Mouse (Mus musculus) forebrain, postnatal 0 days (tissue): ENCODE results near the gene Stag1. TPM values are rescaled to one million over a fixed set of nuclear protein-coding genes. Genes with fewer than 3 reads are reported as not detected.

Experiments used
- ATAC-seq: fragments of 200-750 bp; cut with Nextera tagmentation; 2 replicates; pipeline ENCODE4 v1.8.0; 2017; ENCODE audit warnings: mild to moderate bottlenecking, moderate library complexity
- DNase-seq: peaks from one replicate; pipeline ENCODE4 v3.0.0-alpha.2; 2015
- H3K27ac ChIP-seq: fragments of 300-500 bp; sonication (generic); 2 replicates; pipeline ENCODE4 v1.5.1; 2014; ENCODE audit warnings: low read depth, mild to moderate bottlenecking, antibody characterized with exemption, low read length, moderate library complexity, mixed read lengths
- H3K27me3 ChIP-seq: fragments of 300-500 bp; sonication (generic); 2 replicates; pipeline ENCODE4 v1.6.1; 2014; ENCODE audit warnings: mild to moderate bottlenecking, low read length, mixed read lengths; ENCODE audit not compliant: insufficient read depth
- H3K36me3 ChIP-seq: fragments of 300-500 bp; sonication (generic); 2 replicates; pipeline ENCODE4 v1.6.1; 2014; ENCODE audit warnings: mild to moderate bottlenecking, moderate library complexity; ENCODE audit not compliant: insufficient read depth
- H3K4me1 ChIP-seq: fragments of 300-500 bp; sonication (generic); 2 replicates; pipeline ENCODE4 v1.6.1; 2014; ENCODE audit warnings: antibody characterized with exemption; ENCODE audit not compliant: insufficient read depth
- H3K4me2 ChIP-seq: fragments of 300-500 bp; sonication (generic); 2 replicates; pipeline ENCODE4 v1.6.1; 2014; ENCODE audit warnings: low read depth, mild to moderate bottlenecking, moderate library complexity
- H3K4me3 ChIP-seq: fragments of 300-500 bp; sonication (generic); 2 replicates; pipeline ENCODE4 v1.5.1; 2014; ENCODE audit warnings: low read depth, low read length, mixed read lengths
- H3K9ac ChIP-seq: fragments of 300-500 bp; sonication (generic); 2 replicates; pipeline ENCODE4 v1.6.1; 2014; ENCODE audit warnings: mild to moderate bottlenecking
- H3K9me3 ChIP-seq: fragments of 300-500 bp; sonication (generic); 2 replicates; pipeline ENCODE4 v1.6.1; 2016; ENCODE audit warnings: low read length
- CTCF ChIP-seq: sonication (generic); IDR thresholded peaks from 2 replicates; pipeline ENCODE4 v1.5.1; 2016; ENCODE audit warnings: antibody characterized with exemption, control low read depth, low read depth
- WGBS: fragments of 180-500 bp; shearing (Covaris S2); extraction: QIAGEN DNeasy Blood & Tissue Kit; methylation state at CpG from one replicate; pipeline ENCODE4 v1.1.7; 2014; 5-methylcytosine and 5-hydroxymethylcytosine counted together
- polyA plus RNA-seq: library from polyadenylated mRNA; unstranded; fragments of >200 nt; fragmentation: Nextera tagmentation; extraction: Ambion mirVana; gene quantifications from 2 replicates; pipeline ENCODE4 v1.2.1, GENCODE M21; 2015
- total RNA-seq: library from RNA; depleted of rRNA; stranded (reverse); fragments of >200 nt; gene quantifications from 2 replicates; pipeline ENCODE4 v1.2.3, GENCODE M21; 2014

The Stag1 gene
- total and polyA plus RNA-seq, 2 experiments from 2014 or later = 22.4 to 65.1 TPM

DNA sequence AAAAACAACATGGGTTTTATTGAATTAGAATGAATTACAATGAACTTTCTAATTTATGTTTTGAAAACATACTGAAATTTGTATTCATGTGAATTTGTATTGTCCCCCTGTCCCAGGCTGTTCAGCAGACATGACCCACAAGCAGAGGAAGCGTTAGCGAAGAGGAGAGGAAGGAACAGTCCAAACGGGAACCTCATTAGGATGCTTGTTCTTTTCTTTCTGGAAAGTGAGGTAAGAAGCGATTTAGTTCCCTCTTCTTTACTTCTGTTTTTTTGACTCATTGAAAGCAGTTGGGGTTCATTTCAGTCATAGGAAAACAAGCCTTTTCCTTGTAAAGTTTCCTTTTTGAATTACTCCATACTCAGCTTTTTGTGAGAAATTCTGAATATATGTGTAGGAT is 268.4 kb downstream of the Stag1 start:
- Histone ChIP-seq H3K9ac (no peak overlapping the region), H3K36me3 (no peaks in the 10 kb centered on the region), H3K4me3 (no peak overlapping the region), H3K9me3 (no peaks in the 10 kb centered on the region), H3K27ac (no peak overlapping the region), H3K4me1 (no peaks in the 10 kb centered on the region), H3K27me3 (no peaks in the 10 kb centered on the region), H3K4me2 (no peak overlapping the region)
- TF ChIP-seq CTCF = no peak
- ATAC-seq (no peak), DNase-seq (no peak)
- 67% methylated on average over 4 of the region's 4 CpGs for WGBS

DNA sequence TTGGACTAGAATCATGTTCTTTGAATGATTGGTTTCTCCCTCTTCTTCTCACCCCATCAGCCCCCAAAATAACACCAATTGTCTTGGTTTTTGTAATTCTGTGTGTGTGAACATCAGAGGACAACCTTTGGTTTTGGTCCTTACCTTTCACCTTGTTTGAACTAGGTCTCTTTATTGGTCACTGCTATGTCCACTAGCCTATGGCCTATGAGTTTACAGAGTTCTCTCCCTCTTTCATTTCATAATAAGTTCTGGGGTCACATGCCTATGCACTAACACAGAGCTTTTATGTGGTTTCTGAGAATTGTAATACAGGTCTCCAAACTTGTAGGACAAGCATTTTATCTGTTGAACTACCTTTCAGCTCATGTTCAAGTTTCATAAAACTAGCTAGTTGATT is 272.0 kb downstream of the Stag1 start:
- ATAC-seq (no peak), DNase-seq (no peak)
- Histone ChIP-seq H3K27ac (no peak overlapping the region), H3K27me3 (no peaks in the 10 kb centered on the region), H3K4me1 (no peaks in the 10 kb centered on the region), H3K36me3 (no peaks in the 10 kb centered on the region), H3K4me3 (no peak overlapping the region), H3K9me3 (no peaks in the 10 kb centered on the region), H3K4me2 (no peak overlapping the region), H3K9ac (no peak overlapping the region)
- no peak for TF ChIP-seq CTCF

DNA sequence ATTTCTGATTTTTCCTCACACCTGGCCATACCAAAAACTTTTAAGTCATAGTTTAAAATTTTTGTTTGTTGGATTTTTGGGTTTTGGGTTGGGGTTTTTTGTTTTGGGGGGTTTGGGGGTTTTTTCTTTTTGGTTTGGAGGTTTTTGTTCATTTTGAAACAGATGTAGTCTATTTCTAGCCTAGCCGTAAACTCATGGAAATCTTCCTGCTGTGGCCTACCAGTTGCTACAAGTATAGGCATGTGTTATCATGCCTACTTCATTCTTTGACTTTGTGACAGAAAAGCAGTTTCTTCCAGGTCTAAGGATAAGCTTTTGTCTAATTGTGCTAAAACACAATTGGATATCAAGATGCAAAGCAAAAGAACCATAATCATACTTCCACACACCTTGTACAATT is 298.5 kb downstream of the Stag1 start:
- TF ChIP-seq CTCF = no peak
- DNase-seq = no peak
- Histone ChIP-seq H3K27me3 (no peaks in the 10 kb centered on the region), H3K4me2 (no peak overlapping the region), H3K4me1 (no peaks in the 10 kb centered on the region), H3K36me3 (no peaks in the 10 kb centered on the region), H3K27ac (no peak overlapping the region), H3K4me3 (no peak overlapping the region), H3K9ac (no peak overlapping the region), H3K9me3 (no peaks in the 10 kb centered on the region)
- WGBS = 94% methylated on average over 1 of the region's 1 CpGs
- no peak for ATAC-seq

DNA sequence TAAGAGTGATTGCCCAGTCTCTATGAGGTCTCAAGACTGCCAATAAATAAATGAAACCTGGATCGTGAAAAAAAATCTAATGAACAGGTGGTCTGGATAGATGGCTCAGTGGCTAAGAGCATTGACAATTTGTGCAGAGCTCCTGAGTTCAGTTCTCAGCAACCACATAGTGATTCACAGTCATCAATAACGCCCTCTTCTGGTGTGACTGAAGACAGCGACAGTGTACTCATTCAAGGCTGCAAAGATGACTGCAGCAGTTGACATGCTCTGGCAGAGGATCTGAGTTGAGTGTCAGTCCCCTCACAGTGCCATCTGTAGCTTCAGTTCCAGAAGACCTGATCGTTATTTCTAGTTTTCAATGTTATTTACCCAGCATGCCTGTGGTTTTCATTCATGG is 300.4 kb downstream of the Stag1 start:
- ATAC-seq (no peak), DNase-seq (no peak)
- Histone ChIP-seq H3K9ac (no peak overlapping the region), H3K36me3 (no peaks in the 10 kb centered on the region), H3K27ac (no peak overlapping the region), H3K4me3 (no peak overlapping the region), H3K4me2 (no peak overlapping the region), H3K4me1 (no peaks in the 10 kb centered on the region), H3K9me3 (no peaks in the 10 kb centered on the region), H3K27me3 (no peaks in the 10 kb centered on the region)
- WGBS = 73% methylated on average over 4 of the region's 4 CpGs
- TF ChIP-seq CTCF = peak; percentile 27

DNA sequence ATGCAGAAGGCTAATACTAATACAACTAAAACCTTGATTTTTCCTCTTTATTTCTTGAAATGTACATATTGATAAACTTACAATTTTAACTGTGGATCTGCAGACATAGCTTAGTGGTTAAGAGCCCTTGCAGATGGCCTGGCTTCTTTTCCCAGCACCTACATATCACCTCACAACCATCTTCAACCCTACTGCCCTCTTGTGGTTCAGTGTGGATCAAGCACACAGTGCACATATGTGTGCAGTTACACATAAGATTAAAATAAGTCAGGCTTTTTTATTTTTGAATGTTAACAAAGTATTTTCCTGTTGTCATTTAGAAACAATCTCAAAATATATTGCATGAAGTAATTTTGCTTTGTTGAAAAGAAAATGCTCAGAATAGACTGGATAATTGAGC is 312.8 kb downstream of the Stag1 start:
- Histone ChIP-seq H3K4me3 (no peak overlapping the region), H3K4me2 (no peak overlapping the region), H3K27me3 (no peaks in the 10 kb centered on the region), H3K9ac (no peak overlapping the region), H3K27ac (no peak overlapping the region), H3K9me3 (no peaks in the 10 kb centered on the region), H3K4me1 (no peaks in the 10 kb centered on the region), H3K36me3 (peaks cover 7% of the 10 kb centered on the region; the same call in 1 of the 2 replicates)
- no peak for TF ChIP-seq CTCF
- no peak for ATAC-seq
- no peak for DNase-seq

DNA sequence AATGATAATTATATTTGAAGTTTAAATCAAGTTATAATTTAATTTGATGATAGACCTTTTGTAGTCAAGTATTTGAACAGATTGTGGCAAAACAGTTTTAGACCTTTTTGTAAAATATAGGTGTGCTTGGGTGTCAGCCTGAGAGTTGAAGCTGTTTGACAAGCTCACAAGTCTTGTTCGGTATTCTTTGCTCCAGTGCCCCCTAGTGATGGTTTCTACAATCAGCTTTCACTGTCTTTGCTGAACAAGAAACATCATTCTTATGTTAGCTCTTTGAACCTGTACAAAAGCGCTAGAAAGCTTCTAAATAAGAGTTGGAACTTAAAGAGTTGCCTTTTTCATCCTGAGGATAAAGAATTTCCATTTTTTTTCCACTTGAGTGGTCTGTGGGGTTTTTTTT is 319.5 kb downstream of the Stag1 start:
- Histone ChIP-seq H3K27me3 (no peaks in the 10 kb centered on the region), H3K9ac (no peak overlapping the region), H3K4me1 (no peaks in the 10 kb centered on the region), H3K4me2 (no peak overlapping the region), H3K9me3 (no peaks in the 10 kb centered on the region), H3K27ac (no peak overlapping the region), H3K4me3 (no peak overlapping the region), H3K36me3 (no peaks in the 10 kb centered on the region)
- peak; percentile 81 for DNase-seq
- ATAC-seq = peak; percentile 66; the same call in 1 of the 2 replicates
- WGBS = 28% methylated on average over 2 of the region's 2 CpGs
- peak; percentile 75 for TF ChIP-seq CTCF

DNA sequence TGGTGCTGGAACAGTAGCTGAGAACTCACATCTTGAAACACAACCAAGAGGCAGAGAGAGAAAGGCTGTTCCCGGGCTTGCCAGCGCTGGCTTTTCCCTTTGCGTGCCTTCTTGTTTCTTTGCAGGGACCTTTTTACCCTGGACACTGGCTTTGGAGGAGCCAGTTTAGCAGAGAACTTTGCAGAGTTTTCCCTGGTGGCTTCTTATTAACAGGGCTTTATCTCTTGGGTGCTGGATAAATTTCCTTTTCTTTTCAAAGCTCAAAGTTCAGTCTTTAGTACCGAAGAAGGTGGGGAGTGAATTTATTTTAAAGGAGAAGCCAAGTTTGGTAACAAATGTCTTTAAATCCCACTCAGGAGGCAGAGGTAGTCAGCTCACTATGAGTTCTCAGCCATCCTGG is 329.0 kb downstream of the Stag1 start:
- H3K9ac ChIP-seq = no peak overlapping the region
- 89% methylated on average over 4 of the region's 4 CpGs for WGBS
- ATAC-seq = no peak
- H3K27ac ChIP-seq = no peak overlapping the region
- TF ChIP-seq CTCF = no peak
- H3K36me3 ChIP-seq = no peaks in the 10 kb centered on the region; the same call in 1 of the 2 replicates
- H3K4me2 ChIP-seq = no peak overlapping the region
- H3K4me3 ChIP-seq = no peak overlapping the region
- H3K9me3 ChIP-seq = no peaks in the 10 kb centered on the region
- no peaks in the 10 kb centered on the region for H3K27me3 ChIP-seq
- no peaks in the 10 kb centered on the region for H3K4me1 ChIP-seq
- DNase-seq = no peak

DNA sequence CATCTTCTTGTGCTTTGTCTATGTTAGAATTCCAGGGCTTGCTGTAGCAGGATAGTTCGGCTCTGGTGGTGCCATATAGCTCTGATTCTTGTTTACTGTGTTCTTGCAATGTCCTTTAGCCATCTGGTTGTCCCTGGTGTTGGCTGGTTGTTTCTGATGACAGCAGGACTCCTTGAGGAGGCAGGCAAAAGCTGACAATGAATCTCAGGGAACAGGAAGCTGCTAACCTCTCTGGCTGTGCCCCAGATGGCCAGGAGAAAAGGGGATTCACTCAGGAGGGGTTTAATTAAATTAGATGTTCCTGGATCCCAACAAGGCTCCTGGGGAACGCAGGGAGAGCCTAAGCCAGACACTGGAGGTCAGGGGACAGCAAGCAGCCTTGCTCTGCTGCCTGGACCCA is 344.4 kb downstream of the Stag1 start:
- DNase-seq (no peak), ATAC-seq (no peak)
- TF ChIP-seq CTCF = no peak
- Histone ChIP-seq H3K4me3 (no peak overlapping the region), H3K4me2 (no peak overlapping the region), H3K4me1 (no peaks in the 10 kb centered on the region), H3K27ac (no peak overlapping the region), H3K27me3 (no peaks in the 10 kb centered on the region), H3K9ac (no peak overlapping the region), H3K36me3 (no peaks in the 10 kb centered on the region), H3K9me3 (no peaks in the 10 kb centered on the region)
- 47% methylated on average over 2 of the region's 2 CpGs for WGBS
